Mouse (Mus musculus): ENCODE results near the gene Dis3l.

DNA sequence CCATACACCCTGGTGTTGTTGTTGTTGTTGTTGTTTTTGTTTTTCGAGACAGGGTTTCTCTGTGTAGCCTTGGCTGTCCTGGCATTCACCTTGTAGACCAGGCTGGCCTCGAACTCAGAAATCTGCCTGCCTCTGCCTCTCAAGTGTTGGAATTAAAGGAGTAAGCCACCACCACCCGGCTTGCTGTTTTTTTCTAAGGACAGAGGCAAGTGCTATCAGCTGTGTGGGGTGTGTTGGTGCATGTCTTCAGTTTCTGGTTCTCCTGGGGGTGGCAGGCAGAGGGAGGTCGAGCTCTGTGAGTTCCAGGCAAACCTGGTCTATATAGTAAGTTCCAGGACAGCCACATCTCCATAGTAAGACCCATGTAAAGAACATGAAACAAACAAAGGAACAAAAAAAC lies 66.8 kb downstream of the Dis3l start:
- no peak for TF ChIP-seq CTCF (IDR thresholded peaks at IDR 0.05; ENCODE audit: control insufficient read depth, insufficient read depth, low read length)
- TF ChIP-seq POLR2A (IDR thresholded peaks at IDR 0.05; ENCODE audit: borderline replicate concordance, control insufficient read depth, low read depth, low read length) = no peak

Data from bone marrow, adult 2 months (tissue).